Mouse (Mus musculus): ENCODE data around the gene Csdc2. TPM values are rescaled to one million over a fixed set of nuclear protein-coding genes. Genes with fewer than 3 reads are reported as not detected.

Csdc2 gene
- polyA plus RNA-seq, 1 experiment from 2014 or later, result 11.8 TPM

GRCm38 (mm10) chr15:81949076-81949475, 12.5 kb downstream of the Csdc2 start:
- Histone ChIP-seq H3K4me2 (no peak overlapping the region), H3K9me3 (ENCODE audit: low read depth, low read length) (no peaks in the 10 kb centered on the region), H3K9ac (no peak overlapping the region), H3K4me3 (ENCODE audit: low read depth, low read length) (no peak overlapping the region), H3K27ac (ENCODE audit: low read depth) (no peak overlapping the region), H3K4me1 (ENCODE audit: insufficient read depth) (no peaks in the 10 kb centered on the region), H3K27me3 (ENCODE audit: insufficient read depth, low read length) (no peaks in the 10 kb centered on the region), H3K36me3 (ENCODE audit: insufficient read depth) (peaks cover 14% of the 10 kb centered on the region; the same call in 1 of the 2 replicates)
- no peak for TF ChIP-seq CTCF (IDR thresholded peaks at IDR 0.05; ENCODE audit: low read depth)
- no peak for ATAC-seq (ENCODE audit: insufficient read depth)
- WGBS, result 72% methylated on average over 10 of the region's 10 CpGs
- no peak for DNase-seq

GRCm38 (mm10) chr15:81949476-81950131, 13.0 kb downstream of the Csdc2 start:
- Histone ChIP-seq H3K27me3 (ENCODE audit: insufficient read depth, low read length) (no peaks in the 10 kb centered on the region), H3K36me3 (ENCODE audit: insufficient read depth) (peaks cover 19% of the 10 kb centered on the region; the same call in 1 of the 2 replicates), H3K9ac (no peak overlapping the region), H3K27ac (ENCODE audit: low read depth) (no peak overlapping the region), H3K4me1 (ENCODE audit: insufficient read depth) (no peaks in the 10 kb centered on the region), H3K9me3 (ENCODE audit: low read depth, low read length) (no peaks in the 10 kb centered on the region), H3K4me3 (ENCODE audit: low read depth, low read length) (no peak overlapping the region), H3K4me2 (no peak overlapping the region)
- WGBS, result 66% methylated on average over 11 of the region's 11 CpGs
- ATAC-seq (ENCODE audit: insufficient read depth) (no peak), DNase-seq (no peak)
- no peak for TF ChIP-seq CTCF (IDR thresholded peaks at IDR 0.05; ENCODE audit: low read depth)

DNA sequence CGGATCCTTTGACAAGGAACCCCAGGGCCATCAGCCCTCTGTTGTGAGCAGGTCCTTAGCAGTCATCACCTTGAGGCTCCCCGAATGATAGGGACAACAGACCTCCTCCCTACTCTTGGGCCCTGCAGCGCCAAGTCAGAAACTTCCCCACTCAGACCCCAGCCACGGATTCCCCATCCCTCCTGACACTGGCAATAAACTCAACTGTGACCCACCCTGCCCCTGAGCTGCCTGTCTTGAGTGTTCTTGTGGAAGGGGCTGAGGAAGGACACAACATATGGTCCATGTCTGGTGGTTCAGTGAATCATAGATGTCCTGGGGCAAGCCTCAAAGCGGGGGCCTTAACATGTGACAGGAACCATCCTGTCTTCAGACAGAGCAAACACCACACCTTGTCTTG, 14.2 kb downstream of the Csdc2 start:
- no peaks in the 10 kb centered on the region for H3K9me3 ChIP-seq (ENCODE audit: low read depth, low read length)
- H3K36me3 ChIP-seq (ENCODE audit: insufficient read depth), result peaks cover 29% of the 10 kb centered on the region; the same call in 1 of the 2 replicates
- no peak for TF ChIP-seq CTCF (IDR thresholded peaks at IDR 0.05; ENCODE audit: low read depth)
- ATAC-seq (ENCODE audit: insufficient read depth), result no peak
- H3K4me2 ChIP-seq, result no peak overlapping the region
- H3K4me1 ChIP-seq (ENCODE audit: insufficient read depth), result no peaks in the 10 kb centered on the region
- H3K4me3 ChIP-seq (ENCODE audit: low read depth, low read length), result no peak overlapping the region
- no peak overlapping the region for H3K9ac ChIP-seq
- no peak for DNase-seq
- H3K27ac ChIP-seq (ENCODE audit: low read depth), result no peak overlapping the region
- 75% methylated on average over 5 of the region's 5 CpGs for WGBS
- no peaks in the 10 kb centered on the region for H3K27me3 ChIP-seq (ENCODE audit: insufficient read depth, low read length)

DNA sequence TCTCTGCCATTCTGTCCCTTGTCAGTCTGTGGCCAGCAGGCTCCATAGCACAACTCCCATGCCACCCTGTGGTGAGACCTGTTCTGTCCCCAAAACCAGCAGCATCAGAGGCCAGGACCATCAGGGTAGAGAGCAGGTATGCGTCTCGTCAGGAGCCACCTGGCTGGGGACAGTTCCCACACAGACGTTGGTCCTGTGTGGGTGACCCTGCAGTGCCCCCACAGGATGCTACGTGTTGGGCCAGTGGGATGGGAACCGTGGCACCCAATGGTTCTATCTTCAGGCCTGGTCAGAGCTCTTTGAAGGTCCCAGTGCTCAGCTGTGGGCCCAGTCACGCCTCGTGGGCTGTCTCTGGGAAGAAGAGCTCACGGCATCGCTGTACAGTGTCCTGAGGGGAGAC, 14.6 kb downstream of the Csdc2 start:
- H3K4me1 ChIP-seq (ENCODE audit: insufficient read depth), result no peaks in the 10 kb centered on the region
- H3K4me2 ChIP-seq, result no peak overlapping the region
- no peak overlapping the region for H3K4me3 ChIP-seq (ENCODE audit: low read depth, low read length)
- no peak for TF ChIP-seq CTCF (IDR thresholded peaks at IDR 0.05; ENCODE audit: low read depth)
- no peak overlapping the region for H3K9ac ChIP-seq
- ATAC-seq (ENCODE audit: insufficient read depth), result no peak
- no peaks in the 10 kb centered on the region for H3K27me3 ChIP-seq (ENCODE audit: insufficient read depth, low read length)
- WGBS, result 78% methylated on average over 9 of the region's 9 CpGs
- DNase-seq, result no peak
- H3K36me3 ChIP-seq (ENCODE audit: insufficient read depth), result peaks cover 30% of the 10 kb centered on the region; the same call in 1 of the 2 replicates
- H3K27ac ChIP-seq (ENCODE audit: low read depth), result no peak overlapping the region
- no peaks in the 10 kb centered on the region for H3K9me3 ChIP-seq (ENCODE audit: low read depth, low read length)

GRCm38 (mm10) chr15:81952310-81952709, 15.8 kb downstream of the Csdc2 start:
- Histone ChIP-seq H3K4me1 (ENCODE audit: insufficient read depth) (no peaks in the 10 kb centered on the region), H3K4me3 (ENCODE audit: low read depth, low read length) (no peak overlapping the region), H3K9ac (no peak overlapping the region), H3K36me3 (ENCODE audit: insufficient read depth) (peaks cover 30% of the 10 kb centered on the region; the same call in 1 of the 2 replicates), H3K27me3 (ENCODE audit: insufficient read depth, low read length) (no peaks in the 10 kb centered on the region), H3K4me2 (no peak overlapping the region), H3K9me3 (ENCODE audit: low read depth, low read length) (no peaks in the 10 kb centered on the region), H3K27ac (ENCODE audit: low read depth) (no peak overlapping the region)
- DNase-seq (no peak), ATAC-seq (ENCODE audit: insufficient read depth) (no peak)
- TF ChIP-seq CTCF (IDR thresholded peaks at IDR 0.05; ENCODE audit: low read depth), result no peak
- WGBS, result 68% methylated on average over 4 of the region's 4 CpGs

DNA sequence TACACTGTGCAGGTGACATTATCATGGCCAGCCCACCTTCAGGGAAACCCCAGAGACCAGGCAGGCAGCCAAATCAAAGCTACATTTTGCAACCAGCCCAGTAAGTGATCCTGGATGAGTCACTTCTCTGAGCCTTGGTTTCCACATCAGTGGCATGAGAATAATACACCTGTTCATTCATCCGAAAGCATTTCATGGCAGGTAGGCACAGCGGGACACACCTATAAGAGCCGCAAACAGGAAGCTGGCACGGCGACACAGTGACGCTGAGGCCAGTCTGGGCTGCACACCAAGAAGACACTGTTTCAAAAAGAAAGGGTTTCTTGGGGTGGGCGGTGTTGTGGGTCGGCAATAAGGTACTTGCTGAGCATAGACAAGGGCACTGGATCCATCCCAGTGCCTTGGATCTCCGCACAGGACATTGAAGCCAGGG, 17.6 kb downstream of the Csdc2 start:
- H3K9ac ChIP-seq, result no peak overlapping the region
- TF ChIP-seq CTCF (IDR thresholded peaks at IDR 0.05; ENCODE audit: low read depth), result no peak
- WGBS, result 93% methylated on average over 9 of the region's 9 CpGs
- H3K9me3 ChIP-seq (ENCODE audit: low read depth, low read length), result no peaks in the 10 kb centered on the region
- H3K36me3 ChIP-seq (ENCODE audit: insufficient read depth), result peaks cover 30% of the 10 kb centered on the region; the same call in 1 of the 2 replicates
- no peaks in the 10 kb centered on the region for H3K4me1 ChIP-seq (ENCODE audit: insufficient read depth)
- no peak overlapping the region for H3K27ac ChIP-seq (ENCODE audit: low read depth)
- ATAC-seq (ENCODE audit: insufficient read depth) (no peak), DNase-seq (no peak)
- H3K4me2 ChIP-seq, result no peak overlapping the region
- no peaks in the 10 kb centered on the region for H3K27me3 ChIP-seq (ENCODE audit: insufficient read depth, low read length)
- no peak overlapping the region for H3K4me3 ChIP-seq (ENCODE audit: low read depth, low read length)

- DNase-seq (no peak), ATAC-seq (ENCODE audit: insufficient read depth) (no peak)
- H3K4me2 ChIP-seq, result no peak overlapping the region
- H3K27me3 ChIP-seq (ENCODE audit: insufficient read depth, low read length), result no peaks in the 10 kb centered on the region
- TF ChIP-seq CTCF (IDR thresholded peaks at IDR 0.05; ENCODE audit: low read depth), result no peak
- H3K4me3 ChIP-seq (ENCODE audit: low read depth, low read length), result no peak overlapping the region
- WGBS, result 88% methylated on average over 6 of the region's 6 CpGs
- H3K27ac ChIP-seq (ENCODE audit: low read depth), result no peak overlapping the region
- H3K9ac ChIP-seq, result no peak overlapping the region
- no peaks in the 10 kb centered on the region for H3K9me3 ChIP-seq (ENCODE audit: low read depth, low read length)
- no peaks in the 10 kb centered on the region for H3K4me1 ChIP-seq (ENCODE audit: insufficient read depth)
- peaks cover 30% of the 10 kb centered on the region; the same call in 1 of the 2 replicates for H3K36me3 ChIP-seq (ENCODE audit: insufficient read depth)
These were observed 18.2 kb downstream of the Csdc2 start for GRCm38 (mm10) chr15:81954716-81955115.

All from lung, embryonic 14.5 days (tissue).